Mouse (Mus musculus) lung, embryonic 16.5 days (tissue): ENCODE results near the gene C2cd3. TPM values are rescaled to one million over a fixed set of nuclear protein-coding genes. Genes with fewer than 3 reads are reported as not detected.
"Not testable (repeated sequence)": the region's sequence is repeated elsewhere in the genome, so short reads cannot be mapped to it uniquely, and the experiment has no call there.

ENCODE experiments used
- ATAC-seq: fragments of 200-750 bp; cut with Nextera tagmentation; 2 replicates; pipeline ENCODE4 v1.8.0; 2017; ENCODE audit warnings: low read depth, mild to moderate bottlenecking, moderate library complexity
- H3K27ac ChIP-seq: fragments of 300-500 bp; sonication (generic); 2 replicates; pipeline ENCODE4 v1.5.1; 2014; ENCODE audit warnings: mild to moderate bottlenecking, control low read depth, low read length
- H3K27me3 ChIP-seq: fragments of 300-500 bp; sonication (generic); 2 replicates; pipeline ENCODE4 v1.6.1; 2014; ENCODE audit warnings: low read depth, low read length, mixed read lengths; ENCODE audit not compliant: control insufficient read depth, insufficient read depth
- H3K36me3 ChIP-seq: fragments of 300-500 bp; sonication (generic); 2 replicates; pipeline ENCODE4 v1.6.1; 2014; ENCODE audit warnings: low read length; ENCODE audit not compliant: control insufficient read depth, insufficient read depth
- H3K4me1 ChIP-seq: fragments of 300-500 bp; sonication (generic); replicated peaks from 2 replicates; pipeline ENCODE4 v1.6.1; 2014; ENCODE audit warnings: low read length, mixed read lengths; ENCODE audit not compliant: control insufficient read depth, insufficient read depth
- H3K4me2 ChIP-seq: fragments of 300-500 bp; sonication (generic); 2 replicates; pipeline ENCODE4 v1.6.1; 2014; ENCODE audit warnings: low read depth, low read length, control low read depth
- H3K4me3 ChIP-seq: fragments of 300-500 bp; sonication (generic); 2 replicates; pipeline ENCODE4 v1.5.1; 2014; ENCODE audit warnings: mild to moderate bottlenecking, low read length, control low read depth
- H3K9ac ChIP-seq: fragments of 300-500 bp; sonication (generic); 2 replicates; pipeline ENCODE4 v1.6.1; 2014; ENCODE audit warnings: low read length, control low read depth
- H3K9me3 ChIP-seq: fragments of 300-500 bp; sonication (generic); 2 replicates; pipeline ENCODE4 v1.6.1; 2016; ENCODE audit warnings: low read length; ENCODE audit not compliant: control insufficient read depth
- WGBS: fragments of 180-500 bp; shearing (Covaris S2); extraction: QIAGEN DNeasy Blood & Tissue Kit; methylation state at CpG from one replicate; pipeline ENCODE4 v1.1.7; 2014; 5-methylcytosine and 5-hydroxymethylcytosine counted together
- polyA plus RNA-seq: library from polyadenylated mRNA; unstranded; fragments of >200 nt; fragmentation: Nextera tagmentation; extraction: Ambion mirVana; gene quantifications from 2 replicates; pipeline ENCODE4 v1.2.1, GENCODE M21; 2015

Gene C2cd3
- polyA plus RNA-seq, 1 experiment from 2014 or later: 23.1 TPM

GRCm38 (mm10) chr7:100472777-100473176, 100.7 kb downstream of the C2cd3 start, which contains the start of gene Ucp3:
TSS of gene Ucp3 (plus strand) at chr7:100472990.
- Histone ChIP-seq H3K9ac (no peak within 1 kb of the TSS), H3K27ac (no peak within 1 kb of the TSS), H3K36me3 (peaks cover 6% of the 10 kb centered on the region; the same call in 1 of the 2 replicates), H3K4me1 (peaks cover 5% of the 10 kb centered on the region; the same call in 1 of the 2 replicates), H3K4me3 (no peak within 1 kb of the TSS), H3K4me2 (no peak within 1 kb of the TSS), H3K27me3 (no peaks in the 10 kb centered on the region), H3K9me3 (no peaks in the 10 kb centered on the region)
- 64% methylated on average over 6 of the region's 6 CpGs for WGBS
- no peak for ATAC-seq

- H3K27me3 ChIP-seq: no peaks in the 10 kb centered on the region
- H3K36me3 ChIP-seq: peaks cover 6% of the 10 kb centered on the region; the same call in 1 of the 2 replicates
- H3K4me2 ChIP-seq: no peak overlapping the region
- H3K27ac ChIP-seq: no peak overlapping the region
- H3K9ac ChIP-seq: no peak overlapping the region
- ATAC-seq: no peak
- H3K9me3 ChIP-seq: no peaks in the 10 kb centered on the region
- WGBS: 69% methylated on average over 9 of the region's 9 CpGs
- H3K4me3 ChIP-seq: no peak overlapping the region
- peaks cover 5% of the 10 kb centered on the region; the same call in 1 of the 2 replicates for H3K4me1 ChIP-seq
Observed at GRCm38 (mm10) chr7:100473846-100474454, 101.9 kb downstream of the C2cd3 start.

GRCm38 (mm10) chr7:100474680-100475079, 102.6 kb downstream of the C2cd3 start:
- Histone ChIP-seq H3K27me3 (no peaks in the 10 kb centered on the region), H3K9me3 (no peaks in the 10 kb centered on the region), H3K4me1 (peaks cover 5% of the 10 kb centered on the region; the same call in 1 of the 2 replicates), H3K27ac (0 out of 2 replicates have a peak overlapping the region, but pooled peaks have one; percentile 23), H3K36me3 (peaks cover 6% of the 10 kb centered on the region; the same call in 1 of the 2 replicates), H3K4me2 (no peak overlapping the region), H3K4me3 (no peak overlapping the region), H3K9ac (no peak overlapping the region)
- ATAC-seq: peak; percentile 68; the same call in 1 of the 2 replicates
- WGBS: 6% methylated on average over 1 of the region's 1 CpGs

GRCm38 (mm10) chr7:100479100-100479822, 107.2 kb downstream of the C2cd3 start:
- no peak for ATAC-seq
- Histone ChIP-seq H3K9me3 (no peaks in the 10 kb centered on the region), H3K27me3 (no peaks in the 10 kb centered on the region), H3K9ac (no peak overlapping the region), H3K4me2 (no peak overlapping the region), H3K27ac (no peak overlapping the region), H3K36me3 (no peaks in the 10 kb centered on the region), H3K4me3 (no peak overlapping the region), H3K4me1 (peaks cover 5% of the 10 kb centered on the region; the same call in 1 of the 2 replicates)
- WGBS: 73% methylated on average over 20 of the region's 20 CpGs

GRCm38 (mm10) chr7:100479823-100480164, 107.8 kb downstream of the C2cd3 start:
- WGBS: 63% methylated on average over 15 of the region's 15 CpGs
- H3K36me3 ChIP-seq: no peaks in the 10 kb centered on the region
- H3K27me3 ChIP-seq: no peaks in the 10 kb centered on the region
- ATAC-seq: no peak
- H3K9me3 ChIP-seq: no peaks in the 10 kb centered on the region
- peaks cover 2% of the 10 kb centered on the region; the same call in 1 of the 2 replicates for H3K4me1 ChIP-seq
- no peak overlapping the region for H3K27ac ChIP-seq
- H3K4me2 ChIP-seq: no peak overlapping the region
- no peak overlapping the region for H3K4me3 ChIP-seq
- no peak overlapping the region for H3K9ac ChIP-seq

GRCm38 (mm10) chr7:100480175-100480574, 108.1 kb downstream of the C2cd3 start:
- Histone ChIP-seq H3K9ac (no peak overlapping the region), H3K9me3 (no peaks in the 10 kb centered on the region), H3K27me3 (no peaks in the 10 kb centered on the region), H3K36me3 (no peaks in the 10 kb centered on the region), H3K4me1 (no peaks in the 10 kb centered on the region), H3K27ac (no peak overlapping the region), H3K4me2 (no peak overlapping the region), H3K4me3 (no peak overlapping the region)
- 69% methylated on average over 17 of the region's 17 CpGs for WGBS
- no peak for ATAC-seq

- 72% methylated on average over 2 of the region's 2 CpGs for WGBS
- H3K27ac ChIP-seq, ATAC-seq, H3K36me3 ChIP-seq, H3K27me3 ChIP-seq, H3K9ac ChIP-seq, H3K4me2 ChIP-seq, H3K4me1 ChIP-seq, H3K4me3 ChIP-seq, H3K9me3 ChIP-seq: not testable (repeated sequence)
Observed at GRCm38 (mm10) chr7:100482046-100482445, 110.0 kb downstream of the C2cd3 start.

- ATAC-seq: no peak
- no peaks in the 10 kb centered on the region for H3K36me3 ChIP-seq
- 85% methylated on average over 5 of the region's 5 CpGs for WGBS
- H3K4me2 ChIP-seq: no peak overlapping the region
- H3K27me3 ChIP-seq: no peaks in the 10 kb centered on the region
- no peak overlapping the region for H3K27ac ChIP-seq
- no peak overlapping the region for H3K9ac ChIP-seq
- no peaks in the 10 kb centered on the region for H3K9me3 ChIP-seq
- H3K4me1 ChIP-seq: peaks cover 8% of the 10 kb centered on the region
- H3K4me3 ChIP-seq: no peak overlapping the region
Observed at GRCm38 (mm10) chr7:100484493-100484892, 112.5 kb downstream of the C2cd3 start.

- no peak overlapping the region for H3K4me2 ChIP-seq
- no peaks in the 10 kb centered on the region for H3K27me3 ChIP-seq
- H3K9me3 ChIP-seq: no peaks in the 10 kb centered on the region
- ATAC-seq: no peak
- WGBS: 76% methylated on average over 2 of the region's 2 CpGs
- no peak overlapping the region for H3K27ac ChIP-seq
- no peaks in the 10 kb centered on the region for H3K36me3 ChIP-seq
- peaks cover 9% of the 10 kb centered on the region for H3K4me1 ChIP-seq
- H3K4me3 ChIP-seq: no peak overlapping the region
- H3K9ac ChIP-seq: no peak overlapping the region
Observed at GRCm38 (mm10) chr7:100487301-100487700, 115.3 kb downstream of the C2cd3 start.
